Mouse (Mus musculus): ENCODE results near the gene Pusl1.

- TF ChIP-seq CTCF (conservative IDR thresholded peaks at IDR 0.05; ENCODE audit: low read length) = no peak
- TF ChIP-seq POU5F1 (IDR thresholded peaks at IDR 0.05; ENCODE audit: borderline replicate concordance, low read length) = no peak
These were observed 9.6 kb upstream of the Pusl1 start for GRCm38 (mm10) chr4:155901205-155901604.
